Mouse (Mus musculus) ES-E14 (cell line): Measurements from ENCODE around the gene Dnajc15.

Experiments
- CHD2 ChIP-seq: IDR thresholded peaks from 2 replicates; pipeline ENCODE4 v1.6.1; 2014; ENCODE audit warnings: mild to moderate bottlenecking, low read depth, low read length, inconsistent platforms
- HCFC1 ChIP-seq: IDR thresholded peaks from 2 replicates; pipeline ENCODE4 v1.6.1; 2012; ENCODE audit warnings: low read length, inconsistent platforms, borderline replicate concordance; ENCODE audit not compliant: insufficient read depth
- MAFK ChIP-seq: IDR thresholded peaks from 2 replicates; pipeline ENCODE4 v1.6.1; 2014; ENCODE audit warnings: mild to moderate bottlenecking, low read depth, low read length, inconsistent platforms; ENCODE audit not compliant: insufficient read depth
- ZC3H11A ChIP-seq: IDR thresholded peaks from 2 replicates; pipeline ENCODE4 v1.6.1; 2012; ENCODE audit warnings: low read depth, mild to moderate bottlenecking, inconsistent platforms, low read length, borderline replicate concordance
- ZNF384 ChIP-seq: IDR thresholded peaks from 2 replicates; pipeline ENCODE4 v1.6.1; 2012; ENCODE audit warnings: low read depth, low read length, inconsistent platforms

DNA sequence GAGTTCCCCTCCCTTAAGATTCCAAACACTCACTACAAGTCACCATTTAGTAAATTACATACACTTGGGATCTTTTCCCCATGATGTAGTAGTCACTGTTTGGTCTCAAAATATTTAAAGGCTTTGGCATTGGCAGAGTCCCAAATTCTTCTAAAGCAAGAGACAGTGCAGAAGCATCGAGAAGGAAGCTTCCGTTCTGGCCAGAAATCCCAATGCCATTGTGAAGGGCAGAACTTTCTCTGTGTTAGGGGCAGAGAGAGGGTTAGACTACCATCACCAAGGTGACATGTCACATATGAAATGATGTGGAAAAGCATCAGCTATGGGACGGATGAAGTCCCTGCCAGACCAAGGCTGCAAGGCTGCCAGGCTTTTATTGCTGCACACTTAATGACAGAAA is 49.0 kb downstream of the Dnajc15 start:
- no peak for TF ChIP-seq CHD2
- TF ChIP-seq ZC3H11A = no peak
- TF ChIP-seq HCFC1 = no peak
- TF ChIP-seq MAFK = no peak
- no peak for TF ChIP-seq ZNF384
